Mouse (Mus musculus) stomach, embryonic 16.5 days (tissue): Measurements from ENCODE around the gene Drd3. TPM values are rescaled to one million over a fixed set of nuclear protein-coding genes. Genes with fewer than 3 reads are reported as not detected.

Experiments used
- ATAC-seq: fragments of 200-750 bp; cut with Nextera tagmentation; 2 replicates; pipeline ENCODE4 v1.8.0; 2017; ENCODE audit warnings: moderate number of reproducible peaks, moderate TSS enrichment; ENCODE audit not compliant: insufficient read depth, low FRiP score
- H3K27ac ChIP-seq: fragments of 300-500 bp; sonication (generic); 2 replicates; pipeline ENCODE4 v1.5.1; 2014; ENCODE audit warnings: low read length
- H3K27me3 ChIP-seq: fragments of 300-500 bp; sonication (generic); 2 replicates; pipeline ENCODE4 v1.6.1; 2014; ENCODE audit warnings: low read length, control low read depth, mixed read lengths; ENCODE audit not compliant: control insufficient read depth, insufficient read depth
- H3K36me3 ChIP-seq: fragments of 300-500 bp; sonication (generic); 2 replicates; pipeline ENCODE4 v1.6.1; 2014; ENCODE audit warnings: low read length; ENCODE audit not compliant: control insufficient read depth, insufficient read depth
- H3K4me1 ChIP-seq: fragments of 300-500 bp; sonication (generic); 2 replicates; pipeline ENCODE4 v1.6.1; 2014; ENCODE audit warnings: low read length, control low read depth, mixed read lengths; ENCODE audit not compliant: control insufficient read depth, insufficient read depth
- H3K4me2 ChIP-seq: fragments of 300-500 bp; sonication (generic); 2 replicates; pipeline ENCODE4 v1.6.1; 2014; ENCODE audit warnings: low read depth, low read length, mixed read lengths
- H3K4me3 ChIP-seq: fragments of 300-500 bp; sonication (generic); replicated peaks from 2 replicates; pipeline ENCODE4 v1.5.1; 2014; ENCODE audit warnings: mild to moderate bottlenecking, low read length
- H3K9ac ChIP-seq: fragments of 300-500 bp; sonication (generic); 2 replicates; pipeline ENCODE4 v1.6.1; 2014; ENCODE audit warnings: low read length
- H3K9me3 ChIP-seq: fragments of 300-500 bp; sonication (generic); replicated peaks from 2 replicates; pipeline ENCODE4 v1.6.1; 2016; ENCODE audit warnings: low read length, control low read depth; ENCODE audit not compliant: control insufficient read depth
- WGBS: fragments of 180-500 bp; shearing (Covaris S2); extraction: QIAGEN DNeasy Blood & Tissue Kit; methylation state at CpG from one replicate; pipeline ENCODE4 v1.1.7; 2014; 5-methylcytosine and 5-hydroxymethylcytosine counted together
- polyA plus RNA-seq: library from polyadenylated mRNA; unstranded; fragments of >200 nt; fragmentation: Nextera tagmentation; extraction: Ambion mirVana; gene quantifications from 2 replicates; pipeline ENCODE4 v1.2.1, GENCODE M21; 2015

Gene Drd3
- polyA plus RNA-seq = not detected in 2 replicates

DNA sequence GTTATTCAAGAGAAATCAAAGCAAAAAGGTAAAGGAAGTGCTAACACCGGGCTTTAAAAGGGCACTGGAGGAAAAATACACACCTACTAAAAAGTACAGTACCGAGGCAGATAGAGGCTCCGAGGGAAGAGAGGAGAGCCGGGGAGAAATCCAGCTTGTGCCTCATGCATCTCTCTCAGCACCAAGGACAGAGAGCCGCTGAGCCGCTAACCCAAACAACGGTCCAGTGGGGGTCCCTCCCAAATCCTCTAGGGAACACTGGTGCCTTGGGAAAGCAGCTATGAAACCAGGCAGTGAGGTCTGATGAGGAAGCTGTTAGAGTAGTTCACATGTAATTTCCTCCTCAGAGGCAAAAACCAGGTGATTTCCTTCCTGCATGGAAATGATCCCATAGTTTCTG, at the start of gene Drd3:
TSS of gene Drd3 (plus strand) at position 276 of the 400 bp plus-strand sequence.
- Histone ChIP-seq H3K27me3 (no peaks in the 10 kb centered on the region), H3K36me3 (no peaks in the 10 kb centered on the region), H3K27ac (no peak within 1 kb of the TSS), H3K4me1 (no peaks in the 10 kb centered on the region), H3K9me3 (no peaks in the 10 kb centered on the region), H3K4me2 (no peak within 1 kb of the TSS), H3K4me3 (no peak within 1 kb of the TSS), H3K9ac (no peak within 1 kb of the TSS)
- no peak for ATAC-seq
- 3% methylated on average over 7 of the region's 7 CpGs for WGBS

DNA sequence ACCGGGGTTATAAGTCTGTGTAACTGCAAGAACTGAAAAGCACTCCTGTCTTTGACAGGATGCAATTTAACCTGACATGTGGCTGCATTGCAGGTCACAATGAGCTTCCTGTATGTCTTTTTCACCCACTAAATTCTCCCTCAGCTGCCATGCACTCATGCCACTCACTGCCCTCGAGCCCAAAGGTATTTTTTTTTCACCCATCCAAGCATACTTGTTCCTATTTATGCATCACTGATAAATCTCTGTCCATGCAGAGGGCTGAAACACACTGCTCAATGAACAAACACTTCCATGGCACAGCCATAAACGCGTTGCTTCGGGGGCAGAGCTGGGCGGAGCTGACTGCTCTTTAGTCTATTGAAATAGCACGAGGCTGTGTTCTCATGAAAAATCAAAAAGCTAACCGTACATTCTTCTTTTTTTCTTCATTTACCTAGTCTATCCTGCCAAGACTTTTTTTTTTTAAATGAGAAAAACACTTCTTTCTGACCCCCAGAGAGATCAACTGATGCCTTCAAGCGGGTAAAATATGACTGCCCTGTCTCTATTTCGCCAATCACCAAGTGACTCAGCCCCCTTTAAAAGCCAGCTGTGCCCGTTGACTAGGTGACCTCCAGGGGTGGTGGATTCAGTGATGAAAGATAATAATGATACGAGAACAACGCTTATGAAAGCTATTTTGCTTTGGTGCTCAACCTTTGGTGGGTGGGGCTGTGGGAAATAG, 45.3 kb upstream of the Drd3 start:
- Histone ChIP-seq H3K27me3 (no peaks in the 10 kb centered on the region), H3K4me2 (no peak overlapping the region), H3K9me3 (no peaks in the 10 kb centered on the region), H3K9ac (no peak overlapping the region), H3K36me3 (no peaks in the 10 kb centered on the region), H3K4me3 (no peak overlapping the region), H3K4me1 (no peaks in the 10 kb centered on the region), H3K27ac (no peak overlapping the region)
- ATAC-seq = no peak
- WGBS = 60% methylated on average over 13 of the region's 13 CpGs

DNA sequence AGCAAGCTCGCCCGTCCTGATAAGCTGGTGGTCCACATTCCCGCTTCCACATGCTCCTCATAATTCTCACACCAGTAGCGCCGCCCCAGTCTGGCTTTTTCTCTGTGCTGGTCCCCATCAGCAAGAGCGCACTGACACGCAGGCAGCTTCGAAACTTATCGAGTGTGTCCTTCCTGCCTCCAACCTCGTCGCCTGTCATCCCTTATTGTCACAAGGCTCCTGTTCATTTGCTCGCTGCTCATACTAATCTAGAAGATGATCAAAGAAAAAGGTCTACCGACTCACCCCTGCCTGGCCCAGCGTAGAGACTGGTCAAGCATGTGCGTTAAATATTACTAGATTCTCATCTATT, 44.8 kb upstream of the Drd3 start:
- no peak overlapping the region for H3K4me3 ChIP-seq
- ATAC-seq = no peak
- H3K36me3 ChIP-seq = no peaks in the 10 kb centered on the region
- H3K27me3 ChIP-seq = no peaks in the 10 kb centered on the region
- no peaks in the 10 kb centered on the region for H3K4me1 ChIP-seq
- 65% methylated on average over 15 of the region's 15 CpGs for WGBS
- H3K27ac ChIP-seq = no peak overlapping the region
- no peak overlapping the region for H3K9ac ChIP-seq
- H3K4me2 ChIP-seq = no peak overlapping the region
- H3K9me3 ChIP-seq = no peaks in the 10 kb centered on the region

DNA sequence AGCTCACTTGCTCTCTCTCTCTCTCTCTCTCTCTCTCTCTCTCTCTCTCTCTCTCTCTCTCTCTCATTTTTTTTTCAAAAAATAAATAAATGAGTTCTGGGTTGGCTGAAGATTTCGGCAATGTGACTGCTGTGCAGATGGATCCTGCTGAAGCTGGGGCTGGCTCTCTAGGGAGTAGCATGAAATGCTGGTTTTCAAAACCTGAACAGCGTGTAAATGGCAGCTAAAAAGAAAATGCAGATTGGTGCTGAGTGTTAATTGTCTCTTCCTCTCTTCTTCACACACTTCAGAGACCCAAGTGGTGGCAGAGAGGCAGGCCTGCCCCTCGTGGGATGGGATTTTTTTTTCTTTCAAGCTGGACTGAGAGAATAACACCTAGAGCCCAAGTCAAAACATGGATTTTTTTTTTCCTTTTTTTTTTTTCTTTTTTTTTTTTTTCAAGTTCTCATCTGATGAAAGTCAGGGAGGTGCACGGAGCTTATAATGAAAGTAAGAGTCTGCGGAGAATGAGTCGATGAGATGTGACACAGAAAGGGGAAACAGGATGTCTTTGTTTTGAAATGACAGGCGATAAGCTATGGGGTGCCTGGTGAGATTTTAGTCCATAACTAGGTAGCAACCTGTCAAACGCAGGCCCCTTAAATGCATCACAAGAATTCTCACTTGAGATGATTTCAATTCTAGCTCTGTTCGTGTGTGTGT, 44.2 kb upstream of the Drd3 start:
- H3K36me3 ChIP-seq = no peaks in the 10 kb centered on the region
- H3K4me2 ChIP-seq = no peak overlapping the region
- H3K27me3 ChIP-seq = no peaks in the 10 kb centered on the region
- no peaks in the 10 kb centered on the region for H3K9me3 ChIP-seq
- H3K9ac ChIP-seq = no peak overlapping the region
- H3K4me1 ChIP-seq = no peaks in the 10 kb centered on the region
- WGBS = 51% methylated on average over 9 of the region's 9 CpGs
- H3K4me3 ChIP-seq = no peak overlapping the region
- H3K27ac ChIP-seq = no peak overlapping the region
- ATAC-seq = no peak

DNA sequence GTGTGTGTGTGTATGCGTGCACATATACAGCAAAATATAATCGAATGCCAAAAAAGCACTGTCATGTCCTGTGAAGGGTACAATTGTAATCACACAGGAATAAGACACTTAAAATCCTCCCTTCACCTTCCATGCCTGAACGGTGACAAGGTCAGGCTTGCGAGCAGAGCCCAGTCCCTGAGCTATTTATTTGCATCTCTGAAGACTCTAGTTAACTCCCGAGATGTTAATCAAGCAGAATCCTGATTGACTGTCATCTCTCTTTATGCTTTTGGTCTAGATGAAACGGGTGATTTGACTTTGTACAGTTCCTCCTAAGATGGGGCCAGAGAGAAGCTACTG, 43.7 kb upstream of the Drd3 start:
- WGBS = 68% methylated on average over 6 of the region's 6 CpGs
- Histone ChIP-seq H3K27ac (no peak overlapping the region), H3K4me3 (no peak overlapping the region), H3K9me3 (no peaks in the 10 kb centered on the region), H3K4me2 (no peak overlapping the region), H3K27me3 (no peaks in the 10 kb centered on the region), H3K9ac (no peak overlapping the region), H3K4me1 (no peaks in the 10 kb centered on the region), H3K36me3 (no peaks in the 10 kb centered on the region)
- no peak for ATAC-seq

DNA sequence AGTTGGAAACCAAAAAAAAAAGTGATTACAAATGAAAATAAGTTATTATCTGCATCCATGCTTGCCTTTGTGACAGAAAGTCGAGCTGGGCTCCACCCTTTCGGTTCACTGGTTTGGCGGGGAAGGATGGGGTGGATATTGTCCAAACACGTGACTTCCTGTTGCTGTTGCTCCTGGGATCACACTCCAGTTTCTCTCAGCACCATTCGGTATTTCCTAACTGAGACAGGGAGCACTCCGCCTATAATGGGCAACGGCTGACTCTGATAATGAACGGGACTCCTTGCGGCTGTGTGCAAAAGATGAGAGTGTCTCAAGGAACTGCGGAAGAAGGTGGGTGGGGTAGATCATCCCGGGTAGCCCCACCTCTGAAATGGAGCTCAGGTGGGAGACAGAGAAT, 43.2 kb upstream of the Drd3 start:
- Histone ChIP-seq H3K4me1 (no peaks in the 10 kb centered on the region), H3K4me3 (no peak overlapping the region), H3K9me3 (no peaks in the 10 kb centered on the region), H3K4me2 (no peak overlapping the region), H3K9ac (no peak overlapping the region), H3K27ac (no peak overlapping the region), H3K27me3 (no peaks in the 10 kb centered on the region), H3K36me3 (no peaks in the 10 kb centered on the region)
- ATAC-seq = no peak
- 83% methylated on average over 11 of the region's 11 CpGs for WGBS

DNA sequence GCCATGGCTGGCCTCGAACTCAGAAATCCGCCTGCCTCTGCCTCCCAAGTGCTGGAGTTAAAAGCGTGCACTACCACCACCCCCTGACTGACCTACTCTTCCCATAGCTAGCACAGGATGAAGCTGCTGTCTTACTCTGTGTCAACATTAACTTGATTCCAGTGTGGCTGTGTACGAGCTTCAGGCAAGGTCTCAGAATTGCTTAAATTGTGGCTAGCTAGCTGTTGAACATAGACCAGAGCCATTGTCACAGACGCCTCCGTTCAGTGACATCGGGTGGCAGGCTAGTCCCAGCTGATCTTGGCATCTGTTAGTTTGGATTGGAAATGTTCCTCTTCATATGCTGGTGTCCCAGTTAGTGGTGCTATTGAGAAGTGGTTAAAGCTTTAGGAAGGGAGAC, 42.5 kb upstream of the Drd3 start:
- Histone ChIP-seq H3K27me3 (no peaks in the 10 kb centered on the region), H3K9me3 (no peaks in the 10 kb centered on the region), H3K4me1 (no peaks in the 10 kb centered on the region), H3K27ac (no peak overlapping the region), H3K9ac (no peak overlapping the region), H3K4me3 (no peak overlapping the region), H3K4me2 (no peak overlapping the region), H3K36me3 (no peaks in the 10 kb centered on the region)
- 90% methylated on average over 7 of the region's 7 CpGs for WGBS
- ATAC-seq = no peak

DNA sequence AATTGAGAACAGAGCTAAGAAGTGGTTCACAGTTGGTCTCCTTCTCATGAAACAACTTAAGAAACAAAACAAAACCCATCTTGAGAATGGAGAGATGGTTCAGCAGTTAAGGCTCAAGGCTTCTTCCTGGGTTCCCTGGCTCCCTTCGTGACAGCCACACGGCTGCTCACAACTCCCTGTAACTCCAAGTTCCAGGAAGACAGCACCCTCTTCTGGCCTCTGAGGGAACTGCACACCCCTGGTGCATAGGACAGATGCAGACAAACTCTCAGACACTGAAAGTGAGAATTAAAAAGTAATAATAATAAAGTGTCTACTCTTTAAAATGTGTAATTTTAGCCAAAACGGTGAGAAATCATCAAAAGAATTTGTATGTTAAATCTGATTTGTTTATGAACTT, 29.4 kb upstream of the Drd3 start:
- no peak for ATAC-seq
- Histone ChIP-seq H3K4me3 (no peak overlapping the region), H3K4me2 (no peak overlapping the region), H3K9ac (no peak overlapping the region), H3K9me3 (no peaks in the 10 kb centered on the region), H3K27me3 (no peaks in the 10 kb centered on the region), H3K4me1 (no peaks in the 10 kb centered on the region), H3K27ac (no peak overlapping the region), H3K36me3 (no peaks in the 10 kb centered on the region)
- 65% methylated on average over 3 of the region's 3 CpGs for WGBS

DNA sequence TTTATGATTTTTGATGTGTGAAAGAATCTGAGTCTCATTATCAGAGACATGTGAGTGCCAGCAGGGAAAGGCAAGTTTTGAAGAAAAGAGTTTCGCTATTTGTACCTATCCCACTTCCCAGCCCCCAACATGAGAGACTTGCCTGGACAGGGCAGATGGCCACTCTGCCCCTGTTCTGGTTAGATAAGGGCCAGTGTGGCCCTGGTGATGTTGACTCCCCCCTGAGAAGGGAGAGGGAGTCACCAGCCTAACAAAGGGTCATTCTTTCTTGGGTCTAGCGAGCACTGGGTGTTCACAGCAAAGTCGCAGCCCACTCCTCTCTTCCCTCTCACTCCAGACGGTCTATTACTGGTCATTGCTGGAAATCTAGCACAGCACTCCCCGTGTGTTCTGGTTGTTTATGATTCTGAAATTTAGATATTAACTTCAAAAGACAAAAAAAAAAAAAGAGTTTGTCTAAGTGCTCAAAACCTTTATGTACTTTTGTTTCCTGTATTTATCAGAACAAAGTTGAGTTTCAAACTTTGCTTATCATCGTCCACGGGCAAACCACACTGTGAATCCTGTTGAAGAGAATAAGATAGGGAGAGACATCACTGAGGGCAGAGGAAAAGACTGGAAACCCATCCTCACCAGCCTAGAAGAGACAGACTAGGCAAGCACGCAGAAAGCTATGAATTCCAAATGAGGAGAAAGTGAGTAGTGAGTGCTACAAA, 24.2 kb upstream of the Drd3 start:
- Histone ChIP-seq H3K36me3 (no peaks in the 10 kb centered on the region), H3K4me2 (no peak overlapping the region), H3K27ac (no peak overlapping the region), H3K4me3 (no peak overlapping the region), H3K27me3 (no peaks in the 10 kb centered on the region), H3K9ac (no peak overlapping the region), H3K4me1 (no peaks in the 10 kb centered on the region), H3K9me3 (no peaks in the 10 kb centered on the region)
- ATAC-seq = no peak
- 75% methylated on average over 8 of the region's 8 CpGs for WGBS
